Mouse (Mus musculus): ENCODE results near the gene Krit1.

GRCm38 (mm10) chr5:3845026-3845425 is 42.0 kb downstream of the Krit1 start, which contains the start of gene Lrrd1:
- TF ChIP-seq GATA1 (IDR thresholded peaks at IDR 0.05; ENCODE audit: low read length) (no peak), TAL1 (IDR thresholded peaks at IDR 0.05; ENCODE audit: low read length) (no peak)

Measured in erythroblast, embryonic 14.5 days (primary cell).